In genomic region chr12:84161616-84162433, GRCm38 (mm10) we compare ENCODE assay signal across 8 mouse cellular contexts. TPM values are rescaled to one million over a fixed set of nuclear protein-coding genes. Genes with fewer than 3 reads are reported as not detected.
A peak's percentile ranks its signal among the peaks of the same experiment; 100 is the strongest.
DNase-seq lines count a peak whose midpoint lies in the region.

No protein-coding gene starts in this region.

- peak overlapping the region; percentile 14 for H3K4me3 ChIP-seq in erythroblast, embryonic 14.5 days (replicated peaks)
- peak overlapping the region; percentile 5 for H3K4me3 ChIP-seq in megakaryocyte, embryonic 14.5 days (replicated peaks)

- peak; percentile 40 to 53 for DNase-seq in heart, postnatal 10 days
- no peak for DNase-seq in heart, postnatal 25 days (ENCODE audit: low spot score)
- peak; percentile 85 for DNase-seq in ES-CJ7 (ENCODE audit: low read depth, low spot score)
- no peak for DNase-seq in right cerebral cortex, postnatal 25 days
- no peak for DNase-seq in Muller cell, postnatal 12 days (ENCODE audit: inconsistent ontology term)
- DNase-seq in frontal cortex, postnatal 25 days (ENCODE audit: low spot score in 2 of 2), result no peak

- no peaks in the 10 kb centered on the region for H3K27me3 ChIP-seq in erythroblast, embryonic 14.5 days (ENCODE audit: control insufficient read depth)
- H3K27me3 ChIP-seq in megakaryocyte, embryonic 14.5 days (replicated peaks), result no peaks in the 10 kb centered on the region

- H3K36me3 ChIP-seq in erythroblast, embryonic 14.5 days (ENCODE audit: control insufficient read depth), result peaks cover 99% of the 10 kb centered on the region
- peaks cover 96% of the 10 kb centered on the region for H3K36me3 ChIP-seq in megakaryocyte, embryonic 14.5 days (replicated peaks; ENCODE audit: low read length)

- peaks cover 57% of the 10 kb centered on the region for H3K4me1 ChIP-seq in erythroblast, embryonic 14.5 days (ENCODE audit: control insufficient read depth)
- H3K4me1 ChIP-seq in megakaryocyte, embryonic 14.5 days, result peaks cover 72% of the 10 kb centered on the region

- no peaks in the 10 kb centered on the region for H3K9me3 ChIP-seq in erythroblast, embryonic 14.5 days (ENCODE audit: control insufficient read depth, low read length)
- H3K9me3 ChIP-seq in megakaryocyte, embryonic 14.5 days, result no peaks in the 10 kb centered on the region

- intact Hi-C loops in heart, postnatal 10 days (cut with DNase I), result loop anchor here (1.0 kb wide), 1 partner anchor 87 kb away; no protein-coding TSS in a partner anchor
- intact Hi-C loops in heart, postnatal 25 days (cut with DNase I), result loop anchor here (5.0 kb wide), 1 partner anchor 55 kb away; the partner anchor contains the start of gene Elmsan1

RNA-seq across cellular contexts. Expression of gene Pnma1, which starts 13.5 kb away (rescaled TPM):
- total RNA-seq in heart, postnatal 10 days (2021), result under 1 TPM; 0.35 to 0.43 TPM
- under 1 TPM; 0.14 to 0.18 TPM for total RNA-seq in heart, postnatal 25 days (2021)
- polyA plus RNA-seq in erythroblast, embryonic 14.5 days (2012), result 0.02 and 0.03 TPM in 2 replicates
- 0.04 TPM in 1 of 2 replicates, not detected in the other for polyA plus RNA-seq in megakaryocyte, embryonic 14.5 days (2012; ENCODE audit: insufficient read depth, low replicate concordance)

RNA-seq across cellular contexts. Expression of gene Dnal1, which starts 47.7 kb away (rescaled TPM):
- 10 to 100 TPM; 10.3 to 10.6 TPM for total RNA-seq in heart, postnatal 10 days (2021)
- total RNA-seq in heart, postnatal 25 days (2021), result 10 to 100 TPM in 1 of 2 experiments, 1 to 10 TPM in 1; 8.2 to 10.1 TPM
- not detected in 2 replicates for polyA plus RNA-seq in erythroblast, embryonic 14.5 days (2012)
- 0.44 TPM in 1 of 2 replicates, not detected in the other for polyA plus RNA-seq in megakaryocyte, embryonic 14.5 days (2012; ENCODE audit: insufficient read depth, low replicate concordance)

RNA-seq across cellular contexts. Expression of gene Elmsan1, which starts 56.9 kb away (rescaled TPM):
- 10 to 100 TPM; 19.5 to 20.3 TPM for total RNA-seq in heart, postnatal 10 days (2021)
- 10 to 100 TPM; 13.8 to 17.7 TPM for total RNA-seq in heart, postnatal 25 days (2021)
- 2.1 and 2.8 TPM in 2 replicates for polyA plus RNA-seq in erythroblast, embryonic 14.5 days (2012)
- polyA plus RNA-seq in megakaryocyte, embryonic 14.5 days (2012; ENCODE audit: insufficient read depth, low replicate concordance), result 9.8 and 10.1 TPM in 2 replicates

Comparison
In these comparisons a context has a peak if more than half of its experiments do, and no peak if none do; other contexts are left out.
1. DNase-seq: peak in heart, postnatal 10 days (2 of 2) and ES-CJ7 (single experiment); none in heart, postnatal 25 days (single experiment), right cerebral cortex, postnatal 25 days (single experiment), Muller cell, postnatal 12 days (single experiment) and frontal cortex, postnatal 25 days (0 of 2).